Mouse (Mus musculus) midbrain, embryonic 11.5 days (tissue): ENCODE results near the gene Serinc3. TPM values are rescaled to one million over a fixed set of nuclear protein-coding genes. Genes with fewer than 3 reads are reported as not detected.

Experiments
- ATAC-seq: fragments of 200-750 bp; cut with Nextera tagmentation; 2 replicates; pipeline ENCODE4 v1.8.0; 2017; ENCODE audit warnings: moderate TSS enrichment, moderate library complexity; ENCODE audit not compliant: low FRiP score
- DNase-seq: peaks from one replicate; pipeline ENCODE4 v3.0.0; 2015; ENCODE audit warnings: low spot score; ENCODE audit errors: missing footprints
- H3K27ac ChIP-seq: fragments of 300-500 bp; sonication (generic); 2 replicates; pipeline ENCODE4 v1.5.1; 2014; ENCODE audit warnings: low read depth, low read length
- H3K27me3 ChIP-seq: fragments of 300-500 bp; sonication (generic); 2 replicates; pipeline ENCODE4 v1.6.1; 2014; ENCODE audit warnings: mild to moderate bottlenecking, low read length, moderate library complexity, mixed read lengths; ENCODE audit not compliant: control insufficient read depth, insufficient read depth
- H3K36me3 ChIP-seq: fragments of 300-500 bp; sonication (generic); 2 replicates; pipeline ENCODE4 v1.6.1; 2014; ENCODE audit warnings: mild to moderate bottlenecking, low read length, moderate library complexity, mixed read lengths; ENCODE audit not compliant: control insufficient read depth, insufficient read depth
- H3K4me1 ChIP-seq: fragments of 300-500 bp; sonication (generic); 2 replicates; pipeline ENCODE4 v1.6.1; 2014; ENCODE audit warnings: low read length; ENCODE audit not compliant: control insufficient read depth, insufficient read depth
- H3K4me2 ChIP-seq: fragments of 300-500 bp; sonication (generic); 2 replicates; pipeline ENCODE4 v1.6.1; 2014; ENCODE audit warnings: mild to moderate bottlenecking, moderate library complexity
- H3K4me3 ChIP-seq: fragments of 300-500 bp; sonication (generic); 2 replicates; pipeline ENCODE4 v1.5.1; 2014; ENCODE audit warnings: low read depth, low read length
- H3K9ac ChIP-seq: fragments of 300-500 bp; sonication (generic); 2 replicates; pipeline ENCODE4 v1.6.1; 2014; ENCODE audit warnings: low read length
- H3K9me3 ChIP-seq: fragments of 300-500 bp; sonication (generic); 2 replicates; pipeline ENCODE4 v1.6.1; 2016; ENCODE audit warnings: low read length; ENCODE audit not compliant: control insufficient read depth
- WGBS: fragments of 180-500 bp; shearing (Covaris S2); extraction: QIAGEN DNeasy Blood & Tissue Kit; methylation state at CpG from one replicate; pipeline ENCODE4 v1.1.7; 2014; 5-methylcytosine and 5-hydroxymethylcytosine counted together
- polyA plus RNA-seq: library from polyadenylated mRNA; unstranded; fragments of >200 nt; fragmentation: Nextera tagmentation; extraction: Ambion mirVana; gene quantifications from 2 replicates; pipeline ENCODE4 v1.2.1, GENCODE M21; 2014

The Serinc3 gene
- polyA plus RNA-seq, 1 experiment from 2014 or later = 35.0 TPM

GRCm38 (mm10) chr2:163686233-163686632, 41.3 kb upstream of the Serinc3 start:
- H3K4me3 ChIP-seq = no peak overlapping the region
- H3K4me2 ChIP-seq = no peak overlapping the region
- 79% methylated on average over 5 of the region's 5 CpGs for WGBS
- ATAC-seq = no peak
- H3K27me3 ChIP-seq = no peaks in the 10 kb centered on the region
- peaks cover 15% of the 10 kb centered on the region for H3K4me1 ChIP-seq
- H3K36me3 ChIP-seq = no peaks in the 10 kb centered on the region
- H3K9ac ChIP-seq = no peak overlapping the region
- H3K9me3 ChIP-seq = no peaks in the 10 kb centered on the region
- DNase-seq = peak; percentile 39
- no peak overlapping the region for H3K27ac ChIP-seq

- DNase-seq (peak; percentile 66), ATAC-seq (no peak)
- Histone ChIP-seq H3K4me2 (no peak overlapping the region), H3K36me3 (no peaks in the 10 kb centered on the region), H3K4me3 (no peak overlapping the region), H3K4me1 (peaks cover 10% of the 10 kb centered on the region), H3K9me3 (no peaks in the 10 kb centered on the region), H3K9ac (no peak overlapping the region), H3K27me3 (no peaks in the 10 kb centered on the region), H3K27ac (no peak overlapping the region)
- WGBS = 86% methylated on average over 6 of the region's 6 CpGs
These were observed 40.9 kb upstream of the Serinc3 start for GRCm38 (mm10) chr2:163685761-163686200.

- peaks cover 5% of the 10 kb centered on the region for H3K4me1 ChIP-seq
- ATAC-seq (no peak), DNase-seq (peak; percentile 33)
- no peaks in the 10 kb centered on the region for H3K27me3 ChIP-seq
- no peak overlapping the region for H3K27ac ChIP-seq
- H3K9me3 ChIP-seq = no peaks in the 10 kb centered on the region
- WGBS = 70% methylated on average over 4 of the region's 4 CpGs
- H3K9ac ChIP-seq = no peak overlapping the region
- H3K36me3 ChIP-seq = no peaks in the 10 kb centered on the region
- no peak overlapping the region for H3K4me3 ChIP-seq
- no peak overlapping the region for H3K4me2 ChIP-seq
These were observed 40.4 kb upstream of the Serinc3 start for GRCm38 (mm10) chr2:163685287-163685686.

- 79% methylated on average over 2 of the region's 2 CpGs for WGBS
- H3K9me3 ChIP-seq = no peaks in the 10 kb centered on the region
- no peak for DNase-seq
These were observed 37.4 kb upstream of the Serinc3 start for GRCm38 (mm10) chr2:163682344-163682743.

GRCm38 (mm10) chr2:163676745-163677144, 31.8 kb upstream of the Serinc3 start:
- no peaks in the 10 kb centered on the region for H3K36me3 ChIP-seq
- no peak overlapping the region for H3K4me2 ChIP-seq
- 89% methylated on average over 3 of the region's 3 CpGs for WGBS
- DNase-seq = peak; percentile 75
- H3K4me1 ChIP-seq = peaks cover 5% of the 10 kb centered on the region; the same call in 1 of the 2 replicates
- ATAC-seq = no peak
- no peak overlapping the region for H3K27ac ChIP-seq
- no peaks in the 10 kb centered on the region for H3K27me3 ChIP-seq
- H3K9me3 ChIP-seq = no peaks in the 10 kb centered on the region
- H3K4me3 ChIP-seq = no peak overlapping the region
- no peak overlapping the region for H3K9ac ChIP-seq

More at GRCm38 (mm10) chr2:163682344-163682743, 37.4 kb upstream of the Serinc3 start:
- H3K36me3 ChIP-seq = no peaks in the 10 kb centered on the region
- H3K27me3 ChIP-seq = no peaks in the 10 kb centered on the region
- H3K9ac ChIP-seq = no peak overlapping the region
- ATAC-seq = no peak
- H3K27ac ChIP-seq = no peak overlapping the region
- no peak overlapping the region for H3K4me2 ChIP-seq
- H3K4me3 ChIP-seq = no peak overlapping the region
- no peaks in the 10 kb centered on the region for H3K4me1 ChIP-seq

GRCm38 (mm10) chr2:163676321-163676720, 31.4 kb upstream of the Serinc3 start:
- ATAC-seq = no peak
- Histone ChIP-seq H3K4me2 (no peak overlapping the region), H3K9ac (no peak overlapping the region), H3K9me3 (no peaks in the 10 kb centered on the region), H3K36me3 (no peaks in the 10 kb centered on the region), H3K27me3 (no peaks in the 10 kb centered on the region), H3K4me3 (no peak overlapping the region), H3K27ac (no peak overlapping the region), H3K4me1 (peaks cover 5% of the 10 kb centered on the region; the same call in 1 of the 2 replicates)
- WGBS = 91% methylated on average over 4 of the region's 4 CpGs
- DNase-seq = peak; percentile 51

- 82% methylated on average over 6 of the region's 6 CpGs for WGBS
- DNase-seq (peak; percentile 4), ATAC-seq (no peak)
- no peak overlapping the region for H3K27ac ChIP-seq
- H3K9ac ChIP-seq = no peak overlapping the region
- H3K4me3 ChIP-seq = no peak overlapping the region
- H3K36me3 ChIP-seq = no peaks in the 10 kb centered on the region
- H3K4me2 ChIP-seq = no peak overlapping the region
- no peaks in the 10 kb centered on the region for H3K9me3 ChIP-seq
- H3K27me3 ChIP-seq = no peaks in the 10 kb centered on the region
- H3K4me1 ChIP-seq = peaks cover 5% of the 10 kb centered on the region; the same call in 1 of the 2 replicates
These were observed 30.7 kb upstream of the Serinc3 start for GRCm38 (mm10) chr2:163675662-163676061.

GRCm38 (mm10) chr2:163675144-163675619, 30.3 kb upstream of the Serinc3 start:
- no peaks in the 10 kb centered on the region for H3K36me3 ChIP-seq
- no peak for ATAC-seq
- H3K27me3 ChIP-seq = no peaks in the 10 kb centered on the region

GRCm38 (mm10) chr2:163674397-163674796, 29.5 kb upstream of the Serinc3 start:
- ATAC-seq (no peak), DNase-seq (peak; percentile 47)
- H3K4me1 ChIP-seq = peaks cover 5% of the 10 kb centered on the region; the same call in 1 of the 2 replicates
- no peak overlapping the region for H3K4me2 ChIP-seq
- no peak overlapping the region for H3K9ac ChIP-seq
- no peaks in the 10 kb centered on the region for H3K27me3 ChIP-seq
- H3K4me3 ChIP-seq = no peak overlapping the region
- no peak overlapping the region for H3K27ac ChIP-seq
- WGBS = 73% methylated on average over 5 of the region's 5 CpGs
- H3K36me3 ChIP-seq = no peaks in the 10 kb centered on the region
- no peaks in the 10 kb centered on the region for H3K9me3 ChIP-seq

More at GRCm38 (mm10) chr2:163675144-163675619, 30.3 kb upstream of the Serinc3 start:
- no peaks in the 10 kb centered on the region for H3K9me3 ChIP-seq
- H3K4me1 ChIP-seq = peaks cover 5% of the 10 kb centered on the region; the same call in 1 of the 2 replicates
- no peak overlapping the region for H3K4me2 ChIP-seq
- peak; percentile 45 for DNase-seq
- H3K27ac ChIP-seq = no peak overlapping the region
- WGBS = 32% methylated on average over 5 of the region's 5 CpGs
- H3K9ac ChIP-seq = no peak overlapping the region
- H3K4me3 ChIP-seq = no peak overlapping the region
